Mouse (Mus musculus) CH12.LX (cell line): ENCODE measurements around the gene Zfp329.

Experiments
- CTCF ChIP-seq, 2 experiments: IDR thresholded peaks in 1 of 2; conservative IDR thresholded peaks in 1 of 2; 2 replicates each; pipeline ENCODE4 v1.5.1; 2011 to 2012; ENCODE audit warnings: low read depth in 2 of 2, low read length in 2 of 2, improper control_type of control experiment in 1 of 2, inconsistent platforms in 1 of 2, mild to moderate bottlenecking in 1 of 2, moderate library complexity in 1 of 2
- E2F4 ChIP-seq: IDR thresholded peaks from 2 replicates; pipeline ENCODE4 v1.6.1; 2011; ENCODE audit warnings: low read depth, low read length, improper control_type of control experiment; ENCODE audit not compliant: insufficient replicate concordance
- HCFC1 ChIP-seq: IDR thresholded peaks from 2 replicates; pipeline ENCODE4 v1.6.1; 2012; ENCODE audit warnings: low read depth, mild to moderate bottlenecking, inconsistent platforms, low read length, improper control_type of control experiment
- JUND ChIP-seq: conservative IDR thresholded peaks from 2 replicates; pipeline ENCODE4 v1.6.1; 2011; ENCODE audit warnings: low read depth, low read length, improper control_type of control experiment
- MAZ ChIP-seq: IDR thresholded peaks from 2 replicates; pipeline ENCODE4 v1.6.1; 2012; ENCODE audit warnings: low read depth, mild to moderate bottlenecking, inconsistent platforms, low read length, improper control_type of control experiment, moderate library complexity
- PAX5 ChIP-seq: IDR thresholded peaks from 2 replicates; pipeline ENCODE4 v1.6.1; 2012; ENCODE audit warnings: low read length, inconsistent platforms, mixed read lengths
- UBTF ChIP-seq: IDR thresholded peaks from 2 replicates; pipeline ENCODE4 v1.6.1; 2012; ENCODE audit warnings: low read depth, mild to moderate bottlenecking, inconsistent platforms, low read length, improper control_type of control experiment, moderate library complexity

GRCm38 (mm10) chr7:12788025-12788424, 30.6 kb downstream of the Zfp329 start:
- TF ChIP-seq MAZ: no peak
- no peak for TF ChIP-seq HCFC1
- TF ChIP-seq CTCF (conservative IDR thresholded peaks at IDR 0.05 in 1 of 2, IDR thresholded peaks at IDR 0.05 in 1 of 2; ENCODE audit: low read depth in 2 of 2, low read length in 2 of 2): no peak
- TF ChIP-seq JUND: no peak
- no peak for TF ChIP-seq E2F4
- TF ChIP-seq PAX5: no peak
- no peak for TF ChIP-seq UBTF
